Mouse (Mus musculus) kidney, embryonic 15.5 days (tissue): ENCODE measurements around the gene Noa1. TPM values are rescaled to one million over a fixed set of nuclear protein-coding genes. Genes with fewer than 3 reads are reported as not detected.

ENCODE experiments used
- ATAC-seq: fragments of 200-750 bp; cut with Nextera tagmentation; replicated peaks from 2 replicates; pipeline ENCODE4 v1.8.0; 2017; ENCODE audit warnings: moderate TSS enrichment; ENCODE audit not compliant: low FRiP score
- H3K27ac ChIP-seq: fragments of 300-500 bp; sonication (generic); 2 replicates; pipeline ENCODE4 v1.5.1; 2015; ENCODE audit warnings: mild to moderate bottlenecking, inconsistent platforms
- H3K27me3 ChIP-seq: fragments of 300-500 bp; sonication (generic); 2 replicates; pipeline ENCODE4 v1.6.1; 2015; ENCODE audit warnings: inconsistent platforms
- H3K36me3 ChIP-seq: fragments of 300-500 bp; sonication (generic); 2 replicates; pipeline ENCODE4 v1.6.1; 2015; ENCODE audit warnings: inconsistent platforms
- H3K4me1 ChIP-seq: fragments of 300-500 bp; sonication (generic); 2 replicates; pipeline ENCODE4 v1.6.1; 2015; ENCODE audit warnings: inconsistent platforms
- H3K4me2 ChIP-seq: fragments of 300-500 bp; sonication (generic); 2 replicates; pipeline ENCODE4 v1.6.1; 2015; ENCODE audit warnings: moderate library complexity, mild to moderate bottlenecking, inconsistent platforms
- H3K4me3 ChIP-seq: fragments of 300-500 bp; sonication (generic); replicated peaks from 2 replicates; pipeline ENCODE4 v1.5.1; 2015; ENCODE audit warnings: mild to moderate bottlenecking, inconsistent platforms
- H3K9ac ChIP-seq: fragments of 300-500 bp; sonication (generic); 2 replicates; pipeline ENCODE4 v1.6.1; 2015; ENCODE audit warnings: mild to moderate bottlenecking, inconsistent platforms
- H3K9me3 ChIP-seq: fragments of 300-500 bp; sonication (generic); replicated peaks from 2 replicates; pipeline ENCODE4 v1.6.1; 2016; ENCODE audit warnings: inconsistent platforms
- WGBS: fragments of 180-500 bp; shearing (Covaris S2); methylation state at CpG from one replicate; pipeline ENCODE4 v1.1.7; 2015; ENCODE audit warnings: mixed read lengths; 5-methylcytosine and 5-hydroxymethylcytosine counted together
- microRNA-seq: library from miRNA; unstranded; fragments of <30 nt; microRNA quantifications from one replicate; pipeline ENCODE4, GENCODE M21; 2016
- polyA plus RNA-seq: library from polyadenylated mRNA; unstranded; fragments of >200 nt; fragmentation: Nextera tagmentation; extraction: Ambion mirVana; gene quantifications from 2 replicates; pipeline ENCODE4 v1.2.1, GENCODE M21; 2015

Noa1 gene
- polyA plus RNA-seq, 1 experiment from 2014 or later, result 35.7 TPM

DNA sequence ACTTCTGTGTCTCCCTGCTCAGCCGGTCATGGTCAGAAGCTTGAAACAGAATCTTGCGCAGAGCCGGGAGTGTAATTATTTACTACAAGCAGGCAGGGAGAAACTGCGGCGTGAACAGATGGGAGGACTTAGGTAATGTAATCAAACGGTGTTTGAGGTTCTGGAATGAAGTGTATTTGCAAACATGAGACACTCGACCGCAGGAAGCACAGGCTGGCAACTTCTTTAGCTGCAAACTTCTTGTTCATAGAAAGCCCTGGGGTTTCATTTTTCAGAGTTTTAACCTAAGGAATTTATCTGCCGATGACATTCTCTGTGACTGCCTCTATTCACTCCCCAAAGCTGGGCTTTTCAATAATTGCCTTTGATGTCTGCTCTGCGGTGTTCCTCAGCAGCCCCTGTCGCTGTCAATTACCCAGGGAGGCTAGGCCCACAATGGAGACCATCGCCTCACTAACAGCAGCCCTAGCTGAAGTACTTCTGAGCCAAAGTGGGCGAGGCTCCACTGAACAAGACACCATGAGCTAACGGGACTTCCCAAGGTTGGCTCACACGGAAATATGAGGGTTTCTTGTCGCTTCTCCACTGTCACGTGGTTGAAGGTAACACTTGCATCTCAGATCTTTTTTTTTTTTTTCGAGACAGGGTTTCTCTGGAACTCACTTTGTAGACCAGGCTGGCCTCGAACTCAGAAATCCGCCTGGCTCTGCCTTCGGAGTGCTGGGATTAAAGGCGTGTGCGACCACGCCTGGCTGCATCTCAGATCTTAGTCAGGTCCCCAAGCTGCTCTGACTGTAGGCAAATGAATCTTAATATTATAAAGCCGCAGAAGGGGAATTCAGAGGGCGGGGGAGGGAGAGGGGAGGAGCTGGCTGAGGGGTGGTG, 63.9 kb downstream of the Noa1 start:
- peak overlapping the region; percentile 58 for H3K4me2 ChIP-seq
- peaks cover 13% of the 10 kb centered on the region for H3K4me1 ChIP-seq
- H3K9ac ChIP-seq, result no peak overlapping the region
- H3K27me3 ChIP-seq, result no peaks in the 10 kb centered on the region
- peak overlapping the region; percentile 34 for H3K4me3 ChIP-seq
- no peaks in the 10 kb centered on the region for H3K36me3 ChIP-seq
- no peaks in the 10 kb centered on the region for H3K9me3 ChIP-seq
- 24% methylated on average over 26 of the region's 26 CpGs for WGBS
- peak; percentile 86 for ATAC-seq
- H3K27ac ChIP-seq, result peak overlapping the region; percentile 7

DNA sequence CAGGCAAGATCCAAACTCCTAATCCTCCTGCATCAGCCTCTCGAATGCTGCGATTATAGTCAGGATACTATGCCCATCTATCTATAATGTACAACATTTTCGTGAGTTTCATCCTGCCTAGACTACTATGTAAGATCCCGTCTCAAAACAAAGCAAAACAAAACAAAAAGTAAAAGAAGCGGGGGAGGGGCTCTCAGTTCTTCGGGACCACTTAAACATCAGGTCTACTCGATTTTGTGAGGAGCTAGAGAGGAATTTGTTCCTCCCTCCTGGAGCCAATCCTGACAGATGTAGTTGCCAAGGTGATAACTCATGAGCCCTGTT, 64.5 kb downstream of the Noa1 start:
- Histone ChIP-seq H3K4me2 (peak overlapping the region; percentile 58), H3K4me1 (peaks cover 13% of the 10 kb centered on the region), H3K36me3 (no peaks in the 10 kb centered on the region), H3K9me3 (no peaks in the 10 kb centered on the region), H3K27ac (peak overlapping the region; percentile 7), H3K4me3 (peak overlapping the region; percentile 34), H3K9ac (no peak overlapping the region), H3K27me3 (no peaks in the 10 kb centered on the region)
- no peak; the same call in 1 of the 2 replicates for ATAC-seq
- 39% methylated on average over 7 of the region's 7 CpGs for WGBS

DNA sequence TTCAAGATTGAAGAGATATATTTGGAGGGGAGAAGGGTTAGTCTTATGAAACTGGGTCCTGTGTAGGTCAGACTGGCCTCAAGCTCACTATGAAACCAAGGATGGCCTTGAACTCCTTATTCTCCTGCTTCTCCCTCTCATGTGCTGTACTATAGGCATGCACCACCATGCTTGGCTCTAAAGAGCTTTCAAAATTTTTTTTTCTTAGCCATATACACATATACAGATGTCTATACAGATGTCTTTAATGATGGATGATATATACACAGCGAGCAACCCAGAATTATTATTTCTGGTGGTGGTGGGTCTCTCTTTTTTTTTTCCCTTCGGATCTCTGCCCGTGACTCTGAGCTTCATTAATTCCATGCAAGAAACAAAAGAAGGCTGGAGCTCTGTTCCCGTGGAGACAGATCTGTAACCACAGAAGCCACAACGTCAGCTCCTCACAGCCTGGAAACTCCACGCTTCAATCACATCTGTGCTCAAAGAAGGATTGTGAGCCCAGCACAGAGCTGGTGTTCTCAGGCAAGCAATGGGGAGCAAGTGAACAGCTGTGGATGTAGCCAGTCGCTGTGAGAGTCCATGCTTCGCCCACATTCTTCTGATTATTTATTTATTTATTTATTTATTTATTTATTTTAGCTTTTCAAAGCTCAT, 65.4 kb downstream of the Noa1 start:
- H3K27me3 ChIP-seq, result no peaks in the 10 kb centered on the region

More for the DNA sequence above, 65.4 kb downstream of the Noa1 start:
- peaks cover 13% of the 10 kb centered on the region for H3K4me1 ChIP-seq
- WGBS, result 54% methylated on average over 8 of the region's 8 CpGs
- no peak overlapping the region for H3K4me3 ChIP-seq
- H3K36me3 ChIP-seq, result no peaks in the 10 kb centered on the region
- no peak overlapping the region for H3K27ac ChIP-seq
- 0 out of 2 replicates have a peak, but pooled peaks have one; percentile 24 for ATAC-seq
- no peaks in the 10 kb centered on the region for H3K9me3 ChIP-seq
- H3K9ac ChIP-seq, result no peak overlapping the region
- H3K4me2 ChIP-seq, result no peak overlapping the region

Small RNAs within 50 kb of the gene (microRNA-seq; reads per million reads assigned to microRNA genes)
- not detected for gene Mir5098

Other genes starting within 250 kb of the Noa1 start
- 1.0 and 1.7 TPM in 2 replicates for gene Hopx, start 195.0 kb downstream of the Noa1 start, polyA plus RNA-seq
- gene Spink2, start 98.6 kb downstream of the Noa1 start, polyA plus RNA-seq, result 2.1 TPM in 2 replicates
- gene Rest, start 44.6 kb downstream of the Noa1 start, polyA plus RNA-seq, result 39.2 and 40.4 TPM in 2 replicates
- 67.0 and 69.5 TPM in 2 replicates for gene Polr2b, start 63 bp upstream of the Noa1 start, polyA plus RNA-seq
- gene Igfbp7, start 98.0 kb upstream of the Noa1 start, polyA plus RNA-seq, result 343 and 354 TPM in 2 replicates